Mouse (Mus musculus) CD4-positive, CD25-positive, alpha-beta regulatory T cell, adult 2 months (primary cell): Measurements from ENCODE around the gene Ercc5.

Source experiments
- DNase-seq: peaks from one replicate; pipeline ENCODE4 v3.0.0-alpha.2; 2012; ENCODE audit warnings: low read depth, low spot score

Ercc5 gene

GRCm38 (mm10) chr1:44173903-44174302, 26.4 kb downstream of the Ercc5 start:
- peak; percentile 33 for DNase-seq

DNA sequence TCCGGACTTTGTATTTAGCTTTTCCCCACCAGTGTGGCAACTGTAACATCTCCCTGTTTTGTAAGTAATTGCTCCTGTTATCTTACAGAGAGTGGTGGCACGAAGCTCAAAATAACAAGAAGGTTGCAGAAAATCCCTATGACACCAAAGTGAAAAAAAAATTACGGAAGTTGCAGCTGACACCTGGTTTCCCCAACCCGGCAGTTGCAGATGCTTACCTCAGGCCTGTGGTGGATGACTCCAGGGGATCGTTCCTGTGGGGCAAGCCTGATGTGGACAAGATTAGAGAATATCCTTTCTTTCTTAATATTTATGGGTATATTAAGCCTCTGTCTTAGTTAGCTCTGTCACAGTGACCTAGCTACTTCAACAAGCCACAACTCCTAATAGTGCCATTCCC, 30.5 kb downstream of the Ercc5 start:
- no peak for DNase-seq

GRCm38 (mm10) chr1:44186396-44186795, 38.9 kb downstream of the Ercc5 start:
- DNase-seq = no peak

DNA sequence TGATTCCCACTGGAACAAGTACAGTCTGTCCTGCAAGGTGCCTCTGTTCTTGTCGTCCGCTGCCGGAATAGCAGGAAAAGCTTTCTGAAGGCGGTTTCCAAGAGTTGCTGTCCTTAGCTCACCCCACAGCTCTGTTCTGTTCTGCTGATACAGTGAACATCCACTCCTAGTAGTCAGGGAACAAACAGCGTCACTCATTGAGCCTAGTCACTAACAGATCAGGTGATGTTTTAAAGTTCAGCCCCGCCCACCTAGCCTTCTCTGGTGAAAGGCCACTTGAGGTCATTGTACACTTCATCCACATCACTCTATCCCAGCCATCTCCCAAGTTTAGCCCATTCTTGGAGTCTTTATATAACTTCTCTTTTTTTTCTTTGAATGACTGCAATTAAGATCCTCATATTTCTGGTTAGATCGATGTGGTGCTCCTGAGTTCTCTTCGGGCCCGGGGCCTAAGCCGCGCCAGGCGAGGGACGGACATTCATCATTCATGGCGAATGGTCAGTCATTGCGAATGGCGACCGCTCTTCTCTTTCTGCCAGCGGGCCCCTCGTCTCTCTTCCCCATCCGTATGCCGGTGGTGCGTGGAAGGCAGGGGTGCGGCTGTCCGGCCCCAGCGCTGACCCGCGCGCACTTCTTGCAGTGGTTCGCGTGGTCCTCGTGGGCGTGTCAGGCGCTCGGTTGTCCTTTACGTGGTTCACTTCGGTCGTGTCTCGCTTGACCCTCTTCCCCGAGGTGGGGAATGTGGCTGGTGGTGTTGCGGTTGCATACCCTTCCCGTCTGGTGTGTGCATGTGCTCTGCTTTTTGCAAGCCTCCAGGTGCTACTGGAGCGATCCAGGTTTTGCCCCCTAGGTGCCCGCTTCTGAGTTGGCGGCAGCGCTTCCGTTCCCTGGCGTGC, 51.0 kb downstream of the Ercc5 start:
- peak; percentile 51 for DNase-seq

GRCm38 (mm10) chr1:44202876-44203275, 55.3 kb downstream of the Ercc5 start:
- no peak for DNase-seq

DNA sequence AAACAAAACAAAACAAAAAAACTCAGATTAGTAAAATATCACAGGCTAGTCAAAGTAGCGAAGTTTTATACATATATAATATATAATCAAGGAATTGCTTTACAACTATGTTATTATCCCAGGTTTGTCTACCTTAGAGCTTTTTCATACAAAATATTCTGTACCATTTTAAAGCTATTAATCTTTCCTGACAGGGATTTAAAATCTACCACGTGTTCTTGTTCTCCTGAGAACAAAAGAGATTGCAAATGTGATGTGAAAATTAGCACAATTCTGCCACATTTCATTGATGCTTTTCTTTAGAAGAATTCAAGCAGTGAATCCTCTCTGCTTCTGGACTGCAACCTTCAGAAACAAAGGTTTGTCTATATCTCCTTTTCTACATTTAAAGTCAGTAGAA, 66.9 kb downstream of the Ercc5 start:
- DNase-seq = no peak

DNA sequence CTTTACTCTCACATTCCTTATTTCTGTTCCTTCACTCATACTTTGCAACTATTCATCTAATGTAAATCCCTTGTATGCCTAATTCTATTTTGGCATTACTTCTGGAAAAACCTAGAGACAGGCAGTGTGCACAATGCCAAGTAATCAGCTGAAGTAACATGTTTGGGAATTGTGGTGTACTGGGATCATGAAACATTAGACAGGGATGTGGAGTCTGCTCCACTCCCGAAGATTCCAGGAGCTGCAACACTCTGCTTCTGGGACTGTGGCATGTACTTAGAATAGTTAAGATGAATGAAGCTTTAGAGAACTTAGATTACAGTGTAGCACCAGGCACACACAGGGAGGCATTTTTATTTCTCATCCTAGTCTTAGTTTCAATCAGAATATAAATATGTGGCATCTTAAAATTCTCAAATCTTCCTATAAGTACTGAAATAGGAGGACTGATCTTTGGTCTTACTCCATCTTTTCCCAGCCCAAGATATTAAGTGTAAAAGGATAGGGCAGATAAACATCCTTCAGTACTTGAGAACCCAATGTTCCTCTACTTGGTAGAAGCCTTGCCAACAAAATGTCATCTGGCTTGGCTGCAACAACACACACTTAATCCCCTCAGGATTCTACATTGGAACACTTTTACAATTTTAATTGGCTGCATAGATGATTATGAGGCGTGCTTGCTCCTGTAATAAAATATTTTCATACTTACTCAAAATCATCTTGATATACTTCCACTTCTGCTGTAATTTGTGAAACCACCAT, 69.0 kb downstream of the Ercc5 start:
- no peak for DNase-seq

- no peak for DNase-seq
Measured at GRCm38 (mm10) chr1:44217118-44217517, 69.6 kb downstream of the Ercc5 start.

- DNase-seq = no peak
Measured at GRCm38 (mm10) chr1:44218876-44219275, 71.3 kb downstream of the Ercc5 start, which contains the start of gene Mettl21e. Gene Mettl21e, minus strand, starts transcription at chr1:44218961.

DNA sequence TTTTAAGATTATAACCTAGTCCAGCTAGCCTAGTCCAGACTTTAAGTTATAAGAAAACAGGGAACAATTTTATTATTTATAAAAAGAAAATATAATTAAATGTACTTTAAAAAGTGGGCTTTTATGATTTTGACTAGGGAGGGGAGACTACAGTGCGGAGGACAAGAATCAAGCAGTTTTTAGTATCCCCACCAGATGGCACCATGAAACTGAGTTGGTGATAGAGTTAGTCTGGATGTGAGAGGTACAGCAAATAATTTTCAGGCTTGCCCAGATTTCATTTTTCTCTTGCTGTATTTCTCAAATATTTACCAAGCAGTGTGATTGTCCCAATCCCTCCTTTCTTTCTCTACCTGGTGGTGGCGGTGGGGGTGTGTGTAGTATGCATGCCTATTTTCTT, 81.5 kb downstream of the Ercc5 start:
- no peak for DNase-seq
